Mouse (Mus musculus): ENCODE measurements at regions not wholly inside any gene's neighbourhood (a gene's known extent, or its start where the extent isn't known, plus 50 kb on each side); places are given as distances from the start of the nearest gene placed in this dataset.

DNA sequence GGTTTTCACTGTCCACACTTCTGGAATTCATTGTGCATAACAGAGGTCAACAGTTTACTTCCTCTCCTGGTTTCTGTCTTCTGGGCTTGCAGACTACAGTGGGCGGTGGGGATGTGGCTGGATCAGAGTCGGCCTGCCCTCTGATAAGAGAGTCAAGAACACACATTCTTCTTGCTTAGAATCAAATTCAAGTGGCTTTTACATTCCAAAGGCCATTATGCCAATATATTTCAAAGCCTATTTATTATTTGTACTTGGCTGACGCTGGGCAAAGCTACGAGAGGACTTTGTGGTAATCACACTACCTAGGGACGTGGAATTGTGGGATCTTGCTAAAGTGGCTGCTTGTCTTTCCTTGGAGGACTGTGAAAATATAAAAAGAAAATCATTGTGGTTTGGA lies 114.3 kb upstream of the Sel1l start:
- no peak for DNase-seq

- no peak for DNase-seq
Observed at GRCm38 (mm10) chr12:91958086-91958485, 109.1 kb upstream of the Sel1l start.

DNA sequence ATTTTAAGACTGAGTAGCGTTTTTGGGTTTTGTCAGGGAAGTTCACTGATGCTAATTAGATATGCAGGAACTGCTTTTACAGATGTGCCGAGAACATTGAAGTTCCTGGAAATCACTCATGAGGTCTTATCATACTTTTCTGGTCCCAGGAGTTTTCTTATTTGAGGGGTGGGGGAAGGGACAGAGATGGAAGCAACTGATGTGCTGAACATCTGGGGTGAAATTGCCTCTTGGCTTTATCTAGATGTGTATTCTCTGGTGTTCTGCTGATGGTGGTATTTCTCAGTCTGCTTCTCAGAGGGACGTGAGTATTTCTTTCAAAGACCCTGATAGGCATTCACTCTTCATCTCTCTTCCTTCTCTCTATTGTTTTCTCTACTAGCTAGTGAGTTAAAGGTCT lies 107.5 kb upstream of the Sel1l start:
- DNase-seq = no peak

GRCm38 (mm10) chr12:91948602-91949167 lies 99.7 kb upstream of the Sel1l start:
- no peak for DNase-seq

DNA sequence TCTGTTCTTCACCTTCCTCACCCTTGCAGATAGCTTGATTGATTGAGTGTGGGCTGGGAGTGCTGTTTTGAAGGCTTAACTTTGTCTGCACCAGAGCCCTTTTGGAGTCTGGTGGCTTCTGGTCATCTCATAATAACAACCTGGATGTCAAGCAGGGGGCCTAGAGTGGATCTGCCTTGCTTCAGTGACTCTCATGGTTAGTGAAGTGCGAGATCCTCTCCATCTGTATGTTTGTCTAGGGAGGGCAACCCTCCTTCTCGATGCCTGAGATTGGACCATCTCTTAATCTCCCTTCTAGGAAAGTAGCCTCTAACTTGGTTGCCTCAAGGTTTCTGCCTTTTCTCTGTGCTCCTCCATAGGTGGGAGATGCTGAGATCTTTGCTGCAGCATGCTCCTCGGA lies 99.0 kb upstream of the Sel1l start:
- no peak for DNase-seq

DNA sequence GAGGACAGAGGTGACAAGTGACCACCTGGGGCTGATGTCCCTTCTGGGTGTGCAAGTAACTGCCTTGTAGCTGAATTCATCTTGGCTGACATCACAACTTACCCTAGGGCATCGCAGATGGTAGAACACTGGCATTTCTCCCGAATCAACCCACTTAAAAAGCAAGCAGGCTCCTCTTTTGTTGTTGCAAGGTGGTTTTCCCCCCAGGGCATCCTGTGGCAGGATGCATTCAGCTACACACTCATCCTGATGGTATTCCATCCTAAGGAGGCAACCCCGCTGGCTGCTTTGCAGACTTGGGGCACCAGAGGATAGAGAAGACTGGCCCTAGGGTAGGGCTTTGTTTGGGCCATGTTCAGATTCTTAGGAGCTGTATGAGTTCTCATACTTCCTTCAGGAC lies 97.6 kb upstream of the Sel1l start:
- DNase-seq = no peak

DNA sequence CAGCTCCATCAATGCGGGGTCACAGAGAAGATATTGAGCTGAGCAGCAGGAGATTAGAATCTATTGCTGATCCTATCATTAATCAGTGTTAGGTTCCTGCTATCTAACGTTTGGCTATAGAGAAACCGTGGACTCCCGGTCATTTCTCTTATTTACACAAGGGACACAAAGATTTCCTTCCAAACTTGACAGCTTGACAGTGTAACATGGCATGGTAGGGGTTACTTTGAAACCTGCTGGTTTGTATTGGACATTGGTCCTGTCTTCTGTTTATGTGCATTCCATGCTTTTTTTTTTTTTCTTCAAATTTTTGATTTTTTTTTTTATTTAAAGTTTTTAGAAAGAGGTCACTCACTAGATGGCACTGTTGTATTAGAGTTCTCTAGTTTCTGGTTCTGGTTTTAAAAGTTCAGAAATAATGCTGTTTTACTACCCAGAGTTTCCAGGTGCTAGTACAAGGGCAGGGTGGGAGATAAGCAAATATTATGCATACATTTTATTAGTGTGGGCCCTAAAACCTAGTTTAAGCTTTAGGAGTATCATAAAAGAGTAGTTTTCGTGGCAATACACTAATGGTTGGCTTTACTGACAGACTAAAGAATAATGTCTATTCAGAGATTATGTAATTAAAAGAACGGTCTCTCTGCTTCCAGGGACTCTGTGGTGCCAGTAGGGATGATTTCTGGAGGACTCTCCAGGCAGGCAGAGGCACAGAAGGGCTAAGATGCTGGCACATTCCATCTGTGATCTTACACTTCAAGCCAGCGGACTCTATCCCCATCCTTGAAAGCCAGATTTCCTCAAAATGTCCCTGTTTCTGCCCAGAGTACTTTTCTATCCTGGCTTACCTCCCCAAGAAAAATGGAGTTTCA lies 83.8 kb upstream of the Sel1l start:
- no peak for DNase-seq

- no peak for DNase-seq
Observed at GRCm38 (mm10) chr12:91931586-91931985, 82.6 kb upstream of the Sel1l start.

- no peak for DNase-seq
Observed at GRCm38 (mm10) chr12:91929386-91930054, 80.6 kb upstream of the Sel1l start.

DNA sequence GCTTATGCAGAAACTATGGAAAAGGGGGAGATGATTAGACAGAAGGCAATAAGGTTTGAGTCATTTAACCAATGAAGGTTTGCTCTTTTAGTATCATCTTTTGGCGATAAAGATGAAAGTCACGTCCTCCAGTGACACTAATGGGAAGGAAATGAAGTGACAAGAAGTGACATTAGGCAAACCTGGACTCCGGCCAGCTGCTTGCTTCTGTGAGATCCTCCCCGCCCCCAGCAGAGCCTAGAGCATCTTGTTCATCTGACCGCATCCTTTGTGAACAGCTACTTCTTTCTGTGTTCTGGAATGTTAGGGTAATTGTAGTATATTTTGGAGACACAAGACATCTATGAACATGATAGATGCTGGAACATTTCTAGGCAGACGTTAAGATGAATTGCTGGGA lies 78.6 kb upstream of the Sel1l start:
- peak; percentile 20 to 46 for DNase-seq

GRCm38 (mm10) chr12:91915486-91915885 lies 66.5 kb upstream of the Sel1l start:
- no peak for DNase-seq

DNA sequence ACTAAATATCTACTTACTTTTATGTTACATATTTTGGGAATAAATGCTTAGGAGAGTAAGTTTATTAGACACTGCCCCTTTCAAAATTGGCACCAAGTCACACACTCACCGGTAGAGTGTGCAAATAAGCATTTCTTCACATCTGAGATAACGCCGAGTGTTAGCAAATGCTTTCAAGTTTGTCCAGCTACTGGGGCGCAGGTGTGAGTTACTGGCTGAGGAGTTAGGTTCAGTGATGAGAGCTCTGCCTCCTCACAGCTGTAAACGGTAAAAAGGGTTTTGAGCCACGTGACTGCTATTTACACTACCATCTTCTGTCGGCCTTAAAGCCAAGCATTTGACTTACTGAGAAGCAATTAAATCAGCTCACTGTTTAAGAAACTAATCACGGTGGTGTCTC lies 61.6 kb upstream of the Sel1l start:
- no peak for DNase-seq

Data from cerebellum, postnatal 14 days (tissue).